Comparison of ENCODE assay signal across 21 mouse cellular contexts in the genomic region with DNA sequence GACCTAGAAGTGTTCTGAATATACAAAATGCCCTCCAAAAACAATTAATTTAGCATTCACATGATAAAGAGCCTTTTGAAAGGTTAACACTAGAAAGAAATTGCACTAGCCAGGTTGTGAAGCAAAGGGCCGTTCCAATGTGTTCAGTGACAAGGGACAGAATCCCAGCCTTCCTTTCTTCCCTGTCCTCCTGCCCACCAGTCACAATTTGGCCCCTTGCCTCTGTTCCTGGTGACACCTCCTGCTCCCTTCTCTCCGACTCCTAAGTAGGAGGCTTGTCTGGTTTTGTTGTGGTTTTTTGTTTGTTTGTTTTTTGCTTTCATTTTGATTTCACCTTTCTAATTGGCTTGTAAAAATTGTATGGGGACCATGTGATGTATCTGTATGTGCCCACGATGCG. TPM values are rescaled to one million over a fixed set of nuclear protein-coding genes. Genes with fewer than 3 reads are reported as not detected.
"Had no signal": no experiment of that assay in that cellular context is flagged by ENCODE, and none has a peak within 500 bp of the region (broad histone marks: within the 10 kb centered on the region; RNA-seq: fewer than 3 reads in every experiment).

No protein-coding gene starts in this region.

- DNase-seq: kidney, postnatal 14 days; kidney, postnatal 4 days; left cerebral cortex, postnatal 4 days; liver, postnatal 0 days; lung, embryonic 14.5 days; right cerebral cortex, adult 18-20 months; right cerebral cortex, postnatal 14 days; right cerebral cortex, postnatal 4 days; thymus, adult 18-20 months; thymus, postnatal 36 days had no signal

- H3K27ac ChIP-seq: limb, embryonic 12.5 days; limb, embryonic 15.5 days; liver, embryonic 14.5 days; macrophage; midbrain, embryonic 12.5 days; midbrain, embryonic 15.5 days; neural tube, embryonic 12.5 days; neural tube, embryonic 15.5 days; stomach, postnatal 0 days had no signal

- ATAC-seq: liver, postnatal 0 days; lung, postnatal 0 days had no signal

- H3K36me3 ChIP-seq: limb, embryonic 12.5 days; limb, embryonic 15.5 days; midbrain, embryonic 12.5 days; midbrain, embryonic 15.5 days; neural tube, embryonic 12.5 days; neural tube, embryonic 15.5 days had no signal

- H3K4me3 ChIP-seq: limb, embryonic 12.5 days; limb, embryonic 15.5 days; midbrain, embryonic 12.5 days; midbrain, embryonic 15.5 days; neural tube, embryonic 12.5 days; neural tube, embryonic 15.5 days had no signal

- H3K9me3 ChIP-seq: limb, embryonic 15.5 days; midbrain, embryonic 12.5 days; midbrain, embryonic 15.5 days; neural tube, embryonic 15.5 days had no signal

- H3K9ac ChIP-seq: limb, embryonic 12.5 days; limb, embryonic 15.5 days; liver, embryonic 14.5 days; liver, postnatal 0 days; lung, embryonic 14.5 days; midbrain, embryonic 12.5 days; midbrain, embryonic 15.5 days; neural tube, embryonic 12.5 days; neural tube, embryonic 15.5 days had no signal

- H3K27me3 ChIP-seq: midbrain, embryonic 15.5 days; neural tube, embryonic 12.5 days; neural tube, embryonic 15.5 days had no signal

- H3K4me1 ChIP-seq: limb, embryonic 15.5 days; midbrain, embryonic 12.5 days had no signal

- H3K4me2 ChIP-seq: limb, embryonic 12.5 days; limb, embryonic 15.5 days; liver, embryonic 11.5 days; lung, embryonic 14.5 days; midbrain, embryonic 12.5 days; midbrain, embryonic 15.5 days; neural tube, embryonic 12.5 days had no signal

RNA-seq across cellular contexts. Expression of a gene that starts 3.3 kb away (rescaled TPM):
- polyA plus RNA-seq: liver, embryonic 14.5 days; liver, postnatal 0 days; macrophage had no signal
